Comparison of ENCODE assay signal across 8 mouse cellular contexts in the genomic region with DNA sequence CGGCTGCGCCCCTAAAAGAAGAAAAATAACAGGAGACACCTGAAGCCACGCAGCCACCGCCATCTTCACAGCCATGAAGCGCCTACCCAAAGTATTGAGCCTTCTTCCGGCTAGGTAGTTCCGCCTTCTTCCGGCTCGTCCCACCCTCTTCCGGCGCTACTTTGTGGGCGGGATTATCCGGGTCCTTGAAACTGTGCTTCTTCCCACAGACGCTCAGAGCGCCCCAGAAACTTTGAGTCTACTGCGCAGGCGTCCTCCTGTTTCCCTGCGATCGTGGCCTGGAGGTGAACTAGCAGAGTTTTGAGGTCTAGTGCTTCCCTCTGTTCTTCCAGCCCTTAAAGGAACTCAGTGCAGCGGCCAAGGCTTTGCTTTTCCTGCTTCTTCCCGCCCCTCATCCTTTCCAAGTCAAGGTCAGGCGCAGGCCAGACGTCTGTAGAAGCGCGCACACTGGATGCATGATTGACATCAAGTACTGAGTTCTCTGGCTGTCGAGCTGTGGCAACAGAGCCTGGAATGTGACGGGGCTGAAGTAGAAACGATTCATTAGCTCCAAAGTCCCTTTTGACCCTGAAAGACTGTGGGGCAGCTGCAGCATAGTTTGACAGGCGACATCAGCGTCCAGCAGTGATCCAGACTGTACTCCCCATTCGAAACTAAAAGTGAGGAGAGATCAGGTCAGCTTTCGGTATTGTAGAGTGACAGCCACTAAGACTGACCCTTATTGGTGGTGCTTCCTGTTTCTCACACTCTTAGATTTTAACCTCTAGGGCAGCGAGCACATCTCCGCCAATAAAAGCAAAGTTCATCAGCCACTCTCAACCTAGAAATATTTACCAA. TPM values are rescaled to one million over a fixed set of nuclear protein-coding genes. Genes with fewer than 3 reads are reported as not detected.
DNase-seq lines count a peak whose midpoint lies in the region; ATAC-seq and TF ChIP-seq lines count a peak whose summit lies in the region.

A gene (minus strand): TSS at position 128 of the 837 bp plus-strand sequence.

- peak within 1 kb of the TSS; percentile 75 for H3K4me3 ChIP-seq in cortical plate, adult 2 months (ENCODE audit: insufficient read depth, low read length)
- H3K4me3 ChIP-seq in megakaryocyte, embryonic 14.5 days (replicated peaks) = peak within 1 kb of the TSS; percentile 96

- DNase-seq in gastrocnemius, adult 8-10 months (ENCODE audit: low spot score in 2 of 2) = peak; percentile 91 to 94
- DNase-seq in hindlimb bud, embryonic 11.5 days (ENCODE audit: extremely low spot score, low read depth, low spot score) = peak; percentile 90
- DNase-seq in left cerebral cortex, adult 8-10 months (ENCODE audit: low spot score in 2 of 2) = peak; percentile 92 to 94
- peak; percentile 97 for DNase-seq in right cerebral cortex, postnatal 10 days (ENCODE audit: low spot score in 2 of 2)
- peak; percentile 88 for DNase-seq in urinary bladder, postnatal 25 days (ENCODE audit: low spot score)

- no peaks in the 10 kb centered on the region for H3K27me3 ChIP-seq in megakaryocyte, embryonic 14.5 days (replicated peaks)

- H3K4me1 ChIP-seq in cortical plate, adult 2 months (ENCODE audit: control insufficient read depth, insufficient read depth, low read length) = peaks cover 6% of the 10 kb centered on the region
- peaks cover 26% of the 10 kb centered on the region for H3K4me1 ChIP-seq in megakaryocyte, embryonic 14.5 days

- TF ChIP-seq CTCF in cortical plate, adult 2 months (IDR thresholded peaks at IDR 0.05; ENCODE audit: extremely low read depth, insufficient read depth, low read length) = no peak

- H3K9me3 ChIP-seq in megakaryocyte, embryonic 14.5 days = no peaks in the 10 kb centered on the region

- peak; percentile 93 for TF ChIP-seq POLR2A in cortical plate, adult 2 months (IDR thresholded peaks at IDR 0.05; ENCODE audit: extremely low read depth, insufficient read depth, low read length)

- peak; percentile 95 for ATAC-seq in activated CD4-positive, CD25-positive, alpha-beta regulatory T cell, adult 4 months

- peak within 1 kb of the TSS; percentile 92 for H3K27ac ChIP-seq in cortical plate, adult 2 months (ENCODE audit: insufficient read depth, low read length)

- peaks cover 25% of the 10 kb centered on the region for H3K36me3 ChIP-seq in megakaryocyte, embryonic 14.5 days (replicated peaks; ENCODE audit: low read length)

RNA-seq across cellular contexts. Expression of the gene that starts here (rescaled TPM):
- polyA plus RNA-seq in activated CD4-positive, CD25-positive, alpha-beta regulatory T cell, adult 4 months (2017; shearing (Covaris generic)) = 10 to 100 TPM; 17.9 to 28.6 TPM
- 22.4 and 24.4 TPM in 2 replicates for polyA plus RNA-seq in cortical plate, adult 2 months (2012; rRNA removed)
- total RNA-seq in gastrocnemius, adult 8-10 months (2022) = 10 to 100 TPM; 36.6 to 47.1 (median 43.3) TPM
- total RNA-seq in left cerebral cortex, adult 8-10 months (2022) = 10 to 100 TPM; 36.3 to 37.0 (median 36.4) TPM
- 0.91 TPM in 1 of 2 replicates, not detected in the other for polyA plus RNA-seq in megakaryocyte, embryonic 14.5 days (2012; ENCODE audit: insufficient read depth, low replicate concordance)

Comparison
In these comparisons a context has a peak if more than half of its experiments do, and no peak if none do; other contexts are left out.
1. Peak in every context shown above with its lines: DNase-seq, ATAC-seq, H3K4me3 ChIP-seq and H3K27ac ChIP-seq.